Mouse (Mus musculus) midbrain, embryonic 12.5 days (tissue): ENCODE results near the gene Slc25a42. TPM values are rescaled to one million over a fixed set of nuclear protein-coding genes. Genes with fewer than 3 reads are reported as not detected.
"Not testable (repeated sequence)": the region's sequence is repeated elsewhere in the genome, so short reads cannot be mapped to it uniquely, and the experiment has no call there.

Source experiments
- ATAC-seq: fragments of 200-750 bp; cut with Nextera tagmentation; 2 replicates; pipeline ENCODE4 v1.8.0; 2017; ENCODE audit warnings: low read depth, moderate TSS enrichment, moderate library complexity; ENCODE audit not compliant: low FRiP score
- H3K27ac ChIP-seq: fragments of 300-500 bp; sonication (generic); replicated peaks from 2 replicates; pipeline ENCODE4 v1.5.1; 2016; ENCODE audit warnings: mild to moderate bottlenecking
- H3K27me3 ChIP-seq: fragments of 300-500 bp; sonication (generic); 2 replicates; pipeline ENCODE4 v1.6.1; 2016; ENCODE audit warnings: mild to moderate bottlenecking
- H3K36me3 ChIP-seq: fragments of 300-500 bp; sonication (generic); 2 replicates; pipeline ENCODE4 v1.6.1; 2016
- H3K4me1 ChIP-seq: fragments of 300-500 bp; sonication (generic); 2 replicates; pipeline ENCODE4 v1.6.1; 2016
- H3K4me2 ChIP-seq: fragments of 300-500 bp; sonication (generic); replicated peaks from 2 replicates; pipeline ENCODE4 v1.6.1; 2016; ENCODE audit warnings: mild to moderate bottlenecking, moderate library complexity
- H3K4me3 ChIP-seq: fragments of 300-500 bp; sonication (generic); 2 replicates; pipeline ENCODE4 v1.5.1; 2016; ENCODE audit warnings: mild to moderate bottlenecking
- H3K9ac ChIP-seq: fragments of 300-500 bp; sonication (generic); replicated peaks from 2 replicates; pipeline ENCODE4 v1.6.1; 2016; ENCODE audit warnings: mild to moderate bottlenecking, moderate library complexity
- H3K9me3 ChIP-seq: fragments of 300-500 bp; sonication (generic); 2 replicates; pipeline ENCODE4 v1.6.1; 2016; ENCODE audit warnings: mild to moderate bottlenecking
- WGBS: fragments of 180-500 bp; shearing (Covaris S2); methylation state at CpG from one replicate; pipeline ENCODE4 v1.1.7; 2016; 5-methylcytosine and 5-hydroxymethylcytosine counted together
- polyA plus RNA-seq: library from polyadenylated mRNA; unstranded; fragments of >200 nt; fragmentation: Nextera tagmentation; extraction: Ambion mirVana; gene quantifications from 2 replicates; pipeline ENCODE4 v1.2.1, GENCODE M21; 2016

The Slc25a42 gene
- polyA plus RNA-seq, 1 experiment from 2014 or later = 4.3 TPM

- Histone ChIP-seq H3K4me1 (peaks cover 17% of the 10 kb centered on the region), H3K9me3 (no peaks in the 10 kb centered on the region), H3K27ac (no peak overlapping the region), H3K9ac (no peak overlapping the region), H3K4me2 (no peak overlapping the region), H3K27me3 (no peaks in the 10 kb centered on the region), H3K36me3 (peaks cover 37% of the 10 kb centered on the region), H3K4me3 (no peak overlapping the region)
- no peak for ATAC-seq
- 91% methylated on average over 9 of the region's 9 CpGs for WGBS
Measured at GRCm38 (mm10) chr8:70230837-70231236, 18.7 kb upstream of the Slc25a42 start.

- H3K9me3 ChIP-seq = no peaks in the 10 kb centered on the region
- no peak overlapping the region for H3K27ac ChIP-seq
- peaks cover 65% of the 10 kb centered on the region for H3K36me3 ChIP-seq
- 27% methylated on average over 4 of the region's 4 CpGs for WGBS
- no peaks in the 10 kb centered on the region for H3K27me3 ChIP-seq
- ATAC-seq = no peak
- no peak overlapping the region for H3K9ac ChIP-seq
- no peak overlapping the region for H3K4me3 ChIP-seq
- no peak overlapping the region for H3K4me2 ChIP-seq
- H3K4me1 ChIP-seq = peaks cover 2% of the 10 kb centered on the region; the same call in 1 of the 2 replicates
Measured at GRCm38 (mm10) chr8:70227997-70228396, 15.9 kb upstream of the Slc25a42 start.

GRCm38 (mm10) chr8:70223341-70223740, 11.2 kb upstream of the Slc25a42 start:
- no peak overlapping the region for H3K4me2 ChIP-seq
- no peaks in the 10 kb centered on the region; the same call in 1 of the 2 replicates for H3K27me3 ChIP-seq
- no peaks in the 10 kb centered on the region for H3K9me3 ChIP-seq
- no peak for ATAC-seq
- WGBS = 57% methylated on average over 6 of the region's 6 CpGs
- no peak overlapping the region for H3K4me3 ChIP-seq
- H3K9ac ChIP-seq = no peak overlapping the region
- peaks cover 54% of the 10 kb centered on the region for H3K36me3 ChIP-seq
- no peak overlapping the region for H3K27ac ChIP-seq
- H3K4me1 ChIP-seq = no peaks in the 10 kb centered on the region

GRCm38 (mm10) chr8:70222041-70222440, 9.9 kb upstream of the Slc25a42 start:
- Histone ChIP-seq H3K9ac (no peak overlapping the region), H3K4me2 (no peak overlapping the region), H3K27me3 (no peaks in the 10 kb centered on the region; the same call in 1 of the 2 replicates), H3K27ac (no peak overlapping the region), H3K9me3 (no peaks in the 10 kb centered on the region), H3K36me3 (peaks cover 47% of the 10 kb centered on the region), H3K4me1 (no peaks in the 10 kb centered on the region), H3K4me3 (no peak overlapping the region)
- WGBS = 95% methylated on average over 12 of the region's 12 CpGs
- ATAC-seq = no peak

GRCm38 (mm10) chr8:70220911-70221310, 8.8 kb upstream of the Slc25a42 start:
- Histone ChIP-seq H3K4me1 (no peaks in the 10 kb centered on the region), H3K4me3 (no peak overlapping the region), H3K9ac (no peak overlapping the region), H3K9me3 (no peaks in the 10 kb centered on the region), H3K27me3 (no peaks in the 10 kb centered on the region; the same call in 1 of the 2 replicates), H3K4me2 (no peak overlapping the region), H3K36me3 (peaks cover 46% of the 10 kb centered on the region), H3K27ac (no peak overlapping the region)
- ATAC-seq = no peak
- 95% methylated on average over 3 of the region's 3 CpGs for WGBS

GRCm38 (mm10) chr8:70220236-70220840, 8.2 kb upstream of the Slc25a42 start:
- Histone ChIP-seq H3K9me3 (no peaks in the 10 kb centered on the region), H3K9ac (no peak overlapping the region), H3K27me3 (peaks cover 4% of the 10 kb centered on the region), H3K4me2 (no peak overlapping the region), H3K36me3 (peaks cover 42% of the 10 kb centered on the region), H3K4me1 (no peaks in the 10 kb centered on the region), H3K4me3 (no peak overlapping the region), H3K27ac (no peak overlapping the region)
- WGBS = 76% methylated on average over 8 of the region's 8 CpGs
- ATAC-seq = no peak

- no peak overlapping the region for H3K4me2 ChIP-seq
- no peaks in the 10 kb centered on the region for H3K9me3 ChIP-seq
- ATAC-seq = no peak
- peaks cover 14% of the 10 kb centered on the region for H3K27me3 ChIP-seq
- H3K27ac ChIP-seq = no peak overlapping the region
- no peak overlapping the region for H3K9ac ChIP-seq
- H3K4me3 ChIP-seq = no peak overlapping the region
- WGBS = 73% methylated on average over 5 of the region's 5 CpGs
- H3K4me1 ChIP-seq = no peaks in the 10 kb centered on the region
- peaks cover 31% of the 10 kb centered on the region for H3K36me3 ChIP-seq
Measured at GRCm38 (mm10) chr8:70219107-70219684, 7.1 kb upstream of the Slc25a42 start.

GRCm38 (mm10) chr8:70217441-70217840, 5.3 kb upstream of the Slc25a42 start:
- H3K4me2 ChIP-seq = no peak overlapping the region
- H3K27me3 ChIP-seq = peaks cover 16% of the 10 kb centered on the region
- peaks cover 13% of the 10 kb centered on the region; the same call in 1 of the 2 replicates for H3K36me3 ChIP-seq
- ATAC-seq = no peak
- no peaks in the 10 kb centered on the region for H3K9me3 ChIP-seq
- H3K4me3 ChIP-seq = no peak overlapping the region
- no peak overlapping the region for H3K9ac ChIP-seq
- H3K27ac ChIP-seq = no peak overlapping the region
- H3K4me1 ChIP-seq = peaks cover 5% of the 10 kb centered on the region

- WGBS = 58% methylated on average over 1 of the region's 1 CpGs
- no peak overlapping the region for H3K4me2 ChIP-seq
- H3K27ac ChIP-seq = no peak overlapping the region
- peaks cover 16% of the 10 kb centered on the region for H3K27me3 ChIP-seq
- no peak overlapping the region for H3K9ac ChIP-seq
- ATAC-seq = no peak
- H3K4me3 ChIP-seq = no peak overlapping the region
- peaks cover 4% of the 10 kb centered on the region; the same call in 1 of the 2 replicates for H3K36me3 ChIP-seq
- H3K9me3 ChIP-seq = no peaks in the 10 kb centered on the region
- H3K4me1 ChIP-seq = peaks cover 6% of the 10 kb centered on the region
Measured at GRCm38 (mm10) chr8:70216566-70216965, 4.5 kb upstream of the Slc25a42 start.

GRCm38 (mm10) chr8:70216161-70216560, 4.1 kb upstream of the Slc25a42 start:
- H3K9ac ChIP-seq, H3K4me3 ChIP-seq, H3K27ac ChIP-seq, H3K36me3 ChIP-seq, H3K9me3 ChIP-seq, H3K4me2 ChIP-seq, ATAC-seq: not testable (repeated sequence)
- peaks cover 10% of the 10 kb centered on the region for H3K4me1 ChIP-seq
- WGBS = 75% methylated on average over 3 of the region's 3 CpGs
- H3K27me3 ChIP-seq = peaks cover 19% of the 10 kb centered on the region

- WGBS = 72% methylated on average over 5 of the region's 5 CpGs
- H3K27ac ChIP-seq = no peak overlapping the region
- H3K4me2 ChIP-seq = no peak overlapping the region
- no peaks in the 10 kb centered on the region for H3K36me3 ChIP-seq
- H3K4me3 ChIP-seq = no peak overlapping the region
- ATAC-seq = no peak
- peaks cover 12% of the 10 kb centered on the region for H3K4me1 ChIP-seq
- no peaks in the 10 kb centered on the region for H3K9me3 ChIP-seq
- H3K9ac ChIP-seq = no peak overlapping the region
- peaks cover 30% of the 10 kb centered on the region for H3K27me3 ChIP-seq
Measured at GRCm38 (mm10) chr8:70215092-70215491, 3.0 kb upstream of the Slc25a42 start.

- Histone ChIP-seq H3K9me3 (no peaks in the 10 kb centered on the region), H3K4me2 (no peak overlapping the region), H3K4me3 (no peak overlapping the region), H3K27ac (no peak overlapping the region), H3K4me1 (peaks cover 12% of the 10 kb centered on the region), H3K27me3 (peaks cover 31% of the 10 kb centered on the region), H3K36me3 (no peaks in the 10 kb centered on the region), H3K9ac (no peak overlapping the region)
- 69% methylated on average over 3 of the region's 3 CpGs for WGBS
- ATAC-seq = no peak
Measured at GRCm38 (mm10) chr8:70214411-70214810, 2.3 kb upstream of the Slc25a42 start.
